Mouse (Mus musculus) heart, postnatal 0 days (tissue): ENCODE data around the gene Uchl5.

ENCODE experiments used
- CTCF ChIP-seq: IDR thresholded peaks from 2 replicates; pipeline ENCODE4 v1.5.1; 2016; ENCODE audit warnings: antibody characterized with exemption, control low read depth, low read depth
- EP300 ChIP-seq: IDR thresholded peaks from 2 replicates; pipeline ENCODE4 v1.6.1; 2016; ENCODE audit warnings: antibody characterized with exemption, low read depth

DNA sequence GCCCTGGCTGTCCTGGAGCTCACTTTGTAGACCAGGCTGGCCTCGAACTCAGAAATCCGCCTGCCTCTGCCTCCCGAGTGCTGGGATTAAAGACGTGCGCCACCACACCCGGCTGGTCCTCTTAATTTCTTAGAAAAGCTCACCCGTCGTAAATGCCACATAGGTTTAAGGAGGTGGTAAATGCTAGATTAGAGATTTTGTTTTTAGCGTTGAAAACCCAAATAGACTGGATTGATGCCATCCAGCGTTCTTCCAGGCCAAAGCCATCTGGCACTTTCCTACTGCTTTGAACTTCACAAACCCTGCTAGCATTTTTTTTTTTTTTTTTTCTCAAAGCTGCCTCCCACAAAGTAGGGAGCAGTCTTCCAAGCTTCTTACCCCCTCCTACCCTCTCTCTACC, 36.5 kb upstream of the Uchl5 start:
- no peak for TF ChIP-seq EP300
- no peak for TF ChIP-seq CTCF
